Mouse (Mus musculus): ENCODE data around the gene Plekha7.

- no peak for TF ChIP-seq CTCF (IDR thresholded peaks at IDR 0.05; ENCODE audit: insufficient read depth, low read depth, low read length)
- no peak for TF ChIP-seq POLR2A (IDR thresholded peaks at IDR 0.05; ENCODE audit: insufficient read depth, low read depth, low read length)
These were observed 98.1 kb downstream of the Plekha7 start for GRCm38 (mm10) chr7:116209926-116210631.

All from olfactory bulb, adult 2 months (tissue).